Mouse (Mus musculus): Measurements from ENCODE around the gene Crebl2. TPM values are rescaled to one million over a fixed set of nuclear protein-coding genes. Genes with fewer than 3 reads are reported as not detected.

The Crebl2 gene
- polyA plus RNA-seq, 1 experiment from 2014 or later = 4.8 TPM

- H3K36me3 ChIP-seq = peaks cover 5% of the 10 kb centered on the region; the same call in 1 of the 2 replicates
- no peak overlapping the region for H3K4me2 ChIP-seq
- H3K4me1 ChIP-seq (replicated peaks) = 0 out of 2 replicates have a peak, but pooled peaks cover 3% of the 10 kb centered on the region
- H3K9me3 ChIP-seq = no peaks in the 10 kb centered on the region
- no peaks in the 10 kb centered on the region for H3K27me3 ChIP-seq
- H3K27ac ChIP-seq = no peak overlapping the region
- WGBS = 85% methylated on average over 9 of the region's 9 CpGs
- H3K4me3 ChIP-seq = no peak overlapping the region
- no peak overlapping the region for H3K9ac ChIP-seq
- no peak for ATAC-seq (ENCODE audit: low FRiP score)
These were observed 4.8 kb downstream of the Crebl2 start for GRCm38 (mm10) chr6:134834585-134835251.

- H3K27me3 ChIP-seq = no peaks in the 10 kb centered on the region
- 92% methylated on average over 4 of the region's 4 CpGs for WGBS
- no peak for ATAC-seq (ENCODE audit: low FRiP score)
These were observed 8.2 kb downstream of the Crebl2 start for GRCm38 (mm10) chr6:134838111-134838510.

GRCm38 (mm10) chr6:134840346-134840745, 10.4 kb downstream of the Crebl2 start:
- no peaks in the 10 kb centered on the region for H3K4me1 ChIP-seq (replicated peaks)
- H3K9ac ChIP-seq = no peak overlapping the region
- H3K4me3 ChIP-seq = no peak overlapping the region
- H3K36me3 ChIP-seq = peaks cover 8% of the 10 kb centered on the region; the same call in 1 of the 2 replicates
- no peak overlapping the region for H3K27ac ChIP-seq
- ATAC-seq (ENCODE audit: low FRiP score) = no peak
- no peaks in the 10 kb centered on the region for H3K9me3 ChIP-seq
- 77% methylated on average over 2 of the region's 2 CpGs for WGBS
- no peaks in the 10 kb centered on the region for H3K27me3 ChIP-seq
- no peak overlapping the region for H3K4me2 ChIP-seq

More at GRCm38 (mm10) chr6:134838111-134838510, 8.2 kb downstream of the Crebl2 start:
- no peak overlapping the region for H3K4me2 ChIP-seq
- no peaks in the 10 kb centered on the region for H3K4me1 ChIP-seq (replicated peaks)
- H3K4me3 ChIP-seq = no peak overlapping the region
- peaks cover 5% of the 10 kb centered on the region; the same call in 1 of the 2 replicates for H3K36me3 ChIP-seq
- H3K9ac ChIP-seq = no peak overlapping the region
- no peaks in the 10 kb centered on the region for H3K9me3 ChIP-seq
- H3K27ac ChIP-seq = no peak overlapping the region

GRCm38 (mm10) chr6:134845726-134846125, 15.8 kb downstream of the Crebl2 start:
- no peak for ATAC-seq (ENCODE audit: low FRiP score)
- Histone ChIP-seq H3K4me2 (no peak overlapping the region), H3K27ac (no peak overlapping the region), H3K9ac (no peak overlapping the region), H3K4me3 (no peak overlapping the region), H3K9me3 (no peaks in the 10 kb centered on the region), H3K27me3 (no peaks in the 10 kb centered on the region), H3K4me1 (replicated peaks) (no peaks in the 10 kb centered on the region), H3K36me3 (peaks cover 20% of the 10 kb centered on the region)
- 84% methylated on average over 4 of the region's 4 CpGs for WGBS

GRCm38 (mm10) chr6:134846308-134846707, 16.4 kb downstream of the Crebl2 start:
- no peaks in the 10 kb centered on the region for H3K9me3 ChIP-seq
- peaks cover 25% of the 10 kb centered on the region for H3K36me3 ChIP-seq
- no peak overlapping the region for H3K9ac ChIP-seq
- H3K27ac ChIP-seq = no peak overlapping the region
- no peaks in the 10 kb centered on the region for H3K27me3 ChIP-seq
- H3K4me2 ChIP-seq = no peak overlapping the region
- no peaks in the 10 kb centered on the region for H3K4me1 ChIP-seq (replicated peaks)
- no peak overlapping the region for H3K4me3 ChIP-seq
- WGBS = 88% methylated on average over 6 of the region's 6 CpGs
- no peak for ATAC-seq (ENCODE audit: low FRiP score)

- no peak overlapping the region for H3K4me3 ChIP-seq
- no peak overlapping the region for H3K4me2 ChIP-seq
- H3K27me3 ChIP-seq = no peaks in the 10 kb centered on the region
- H3K27ac ChIP-seq = no peak overlapping the region
- H3K4me1 ChIP-seq (replicated peaks) = no peaks in the 10 kb centered on the region
- no peak for ATAC-seq (ENCODE audit: low FRiP score)
- no peak overlapping the region for H3K9ac ChIP-seq
- H3K9me3 ChIP-seq = no peaks in the 10 kb centered on the region
- peaks cover 34% of the 10 kb centered on the region for H3K36me3 ChIP-seq
- 93% methylated on average over 4 of the region's 4 CpGs for WGBS
These were observed 17.6 kb downstream of the Crebl2 start for GRCm38 (mm10) chr6:134847550-134847949.

GRCm38 (mm10) chr6:134848197-134848890, 18.4 kb downstream of the Crebl2 start:
- ATAC-seq (ENCODE audit: low FRiP score) = no peak
- Histone ChIP-seq H3K36me3 (peaks cover 38% of the 10 kb centered on the region), H3K9me3 (no peaks in the 10 kb centered on the region), H3K4me2 (no peak overlapping the region), H3K27ac (no peak overlapping the region), H3K27me3 (no peaks in the 10 kb centered on the region), H3K9ac (no peak overlapping the region), H3K4me3 (no peak overlapping the region), H3K4me1 (replicated peaks) (no peaks in the 10 kb centered on the region)
- WGBS = 84% methylated on average over 5 of the region's 5 CpGs

GRCm38 (mm10) chr6:134849461-134849860, 19.5 kb downstream of the Crebl2 start:
- H3K9me3 ChIP-seq = no peaks in the 10 kb centered on the region
- no peak for ATAC-seq (ENCODE audit: low FRiP score)
- H3K27ac ChIP-seq = no peak overlapping the region
- peaks cover 38% of the 10 kb centered on the region for H3K36me3 ChIP-seq
- no peak overlapping the region for H3K4me3 ChIP-seq
- no peaks in the 10 kb centered on the region for H3K27me3 ChIP-seq
- no peak overlapping the region for H3K9ac ChIP-seq
- no peak overlapping the region for H3K4me2 ChIP-seq
- no peaks in the 10 kb centered on the region for H3K4me1 ChIP-seq (replicated peaks)
- WGBS = 84% methylated on average over 2 of the region's 2 CpGs

GRCm38 (mm10) chr6:134849985-134850384, 20.0 kb downstream of the Crebl2 start:
- no peaks in the 10 kb centered on the region for H3K9me3 ChIP-seq
- H3K4me3 ChIP-seq = no peak overlapping the region
- H3K4me1 ChIP-seq (replicated peaks) = no peaks in the 10 kb centered on the region
- no peak overlapping the region for H3K27ac ChIP-seq
- no peak for ATAC-seq (ENCODE audit: low FRiP score)
- H3K4me2 ChIP-seq = no peak overlapping the region
- H3K36me3 ChIP-seq = peaks cover 34% of the 10 kb centered on the region
- H3K9ac ChIP-seq = no peak overlapping the region
- WGBS = 91% methylated on average over 3 of the region's 3 CpGs
- H3K27me3 ChIP-seq = no peaks in the 10 kb centered on the region

- Histone ChIP-seq H3K9ac (no peak overlapping the region), H3K27ac (no peak overlapping the region), H3K36me3 (peaks cover 42% of the 10 kb centered on the region), H3K4me2 (no peak overlapping the region), H3K4me3 (no peak overlapping the region), H3K4me1 (replicated peaks) (no peaks in the 10 kb centered on the region), H3K9me3 (no peaks in the 10 kb centered on the region), H3K27me3 (no peaks in the 10 kb centered on the region)
- WGBS = 66% methylated on average over 5 of the region's 5 CpGs
- ATAC-seq (ENCODE audit: low FRiP score) = peak; percentile 38; the same call in 1 of the 2 replicates
These were observed 24.8 kb downstream of the Crebl2 start for GRCm38 (mm10) chr6:134854782-134855181.

GRCm38 (mm10) chr6:134855926-134856325, 26.0 kb downstream of the Crebl2 start:
- no peaks in the 10 kb centered on the region for H3K9me3 ChIP-seq
- no peak overlapping the region for H3K9ac ChIP-seq
- ATAC-seq (ENCODE audit: low FRiP score) = no peak
- 91% methylated on average over 16 of the region's 16 CpGs for WGBS
- no peak overlapping the region for H3K4me2 ChIP-seq
- no peak overlapping the region for H3K27ac ChIP-seq
- H3K4me3 ChIP-seq = no peak overlapping the region
- H3K4me1 ChIP-seq (replicated peaks) = no peaks in the 10 kb centered on the region
- no peaks in the 10 kb centered on the region for H3K27me3 ChIP-seq
- H3K36me3 ChIP-seq = peaks cover 31% of the 10 kb centered on the region

- Histone ChIP-seq H3K4me2 (no peak overlapping the region), H3K36me3 (peaks cover 14% of the 10 kb centered on the region), H3K9ac (no peak overlapping the region), H3K4me1 (replicated peaks) (peaks cover 16% of the 10 kb centered on the region), H3K27ac (no peak overlapping the region), H3K27me3 (no peaks in the 10 kb centered on the region), H3K9me3 (no peaks in the 10 kb centered on the region), H3K4me3 (no peak overlapping the region)
- no peak for ATAC-seq (ENCODE audit: low FRiP score)
- WGBS = 90% methylated on average over 6 of the region's 6 CpGs
These were observed 29.1 kb downstream of the Crebl2 start for GRCm38 (mm10) chr6:134859021-134859420.

- Histone ChIP-seq H3K4me2 (no peak overlapping the region), H3K27ac (no peak overlapping the region), H3K27me3 (no peaks in the 10 kb centered on the region), H3K4me3 (no peak overlapping the region), H3K9ac (no peak overlapping the region), H3K4me1 (replicated peaks) (peaks cover 16% of the 10 kb centered on the region), H3K36me3 (peaks cover 14% of the 10 kb centered on the region), H3K9me3 (no peaks in the 10 kb centered on the region)
- 87% methylated on average over 4 of the region's 4 CpGs for WGBS
- no peak for ATAC-seq (ENCODE audit: low FRiP score)
These were observed 30.3 kb downstream of the Crebl2 start for GRCm38 (mm10) chr6:134860275-134860674.
